Mouse (Mus musculus) heart, adult 8-10 months (tissue): ENCODE results near the gene Il1rapl1. TPM values are rescaled to one million over a fixed set of nuclear protein-coding genes. Genes with fewer than 3 reads are reported as not detected.

Experiments
- DNase-seq: peaks from one replicate; pipeline ENCODE4 v3.0.0; 2022; ENCODE audit warnings: low spot score
- total RNA-seq, 4 experiments: library from RNA; stranded (reverse); gene quantifications; 2 replicates each; pipeline ENCODE4 v1.2.4; 2022

Il1rapl1 gene
- total RNA-seq = under 1 TPM in 2 of 4 experiments, not detected in 2; 0.09 to 0.22 TPM

GRCm38 (mm10) chrX:88115609-88116073, at the start of gene Il1rapl1:
Gene Il1rapl1, minus strand, starts transcription at chrX:88115645.
- DNase-seq = no peak

- no peak for DNase-seq
Observed at GRCm38 (mm10) chrX:88158037-88158436, 42.6 kb upstream of the Il1rapl1 start.

GRCm38 (mm10) chrX:88125612-88126011, 10.2 kb upstream of the Il1rapl1 start:
- DNase-seq = no peak

GRCm38 (mm10) chrX:88120070-88120469, 4.6 kb upstream of the Il1rapl1 start:
- DNase-seq = no peak

- DNase-seq = no peak
Observed at GRCm38 (mm10) chrX:88117858-88118257, 2.4 kb upstream of the Il1rapl1 start.

GRCm38 (mm10) chrX:88116326-88116725, 881 bp upstream of the Il1rapl1 start:
- no peak for DNase-seq

GRCm38 (mm10) chrX:88113561-88113960, 1.9 kb downstream of the Il1rapl1 start:
- DNase-seq = no peak

- no peak for DNase-seq
Observed at GRCm38 (mm10) chrX:88112254-88112653, 3.2 kb downstream of the Il1rapl1 start.

GRCm38 (mm10) chrX:88109733-88110132, 5.7 kb downstream of the Il1rapl1 start:
- no peak for DNase-seq

- DNase-seq = no peak
Observed at GRCm38 (mm10) chrX:88093936-88094569, 21.4 kb downstream of the Il1rapl1 start.

GRCm38 (mm10) chrX:88089873-88090272, 25.6 kb downstream of the Il1rapl1 start:
- no peak for DNase-seq

GRCm38 (mm10) chrX:88072741-88073419, 42.6 kb downstream of the Il1rapl1 start:
- DNase-seq = no peak

- no peak for DNase-seq
Observed at GRCm38 (mm10) chrX:88070368-88070767, 45.1 kb downstream of the Il1rapl1 start.

GRCm38 (mm10) chrX:88043556-88043955, 71.9 kb downstream of the Il1rapl1 start:
- DNase-seq = no peak

GRCm38 (mm10) chrX:88038984-88039383, 76.5 kb downstream of the Il1rapl1 start:
- no peak for DNase-seq

- DNase-seq = no peak
Observed at GRCm38 (mm10) chrX:87897172-87897571, 218.3 kb downstream of the Il1rapl1 start.

- no peak for DNase-seq
Observed at GRCm38 (mm10) chrX:87891916-87892315, 223.5 kb downstream of the Il1rapl1 start.

GRCm38 (mm10) chrX:87854107-87854506, 261.3 kb downstream of the Il1rapl1 start:
- DNase-seq = no peak

- DNase-seq = no peak
Observed at GRCm38 (mm10) chrX:87813884-87814283, 301.6 kb downstream of the Il1rapl1 start.

- DNase-seq = no peak
Observed at GRCm38 (mm10) chrX:87807717-87808116, 307.7 kb downstream of the Il1rapl1 start.

GRCm38 (mm10) chrX:87793011-87793410, 322.4 kb downstream of the Il1rapl1 start:
- DNase-seq = no peak

- DNase-seq = no peak
Observed at GRCm38 (mm10) chrX:87710589-87710988, 404.9 kb downstream of the Il1rapl1 start.

GRCm38 (mm10) chrX:87663856-87664255, 451.6 kb downstream of the Il1rapl1 start:
- DNase-seq = no peak
